8 mouse cellular contexts compared by ENCODE assay signal in the genomic region with DNA sequence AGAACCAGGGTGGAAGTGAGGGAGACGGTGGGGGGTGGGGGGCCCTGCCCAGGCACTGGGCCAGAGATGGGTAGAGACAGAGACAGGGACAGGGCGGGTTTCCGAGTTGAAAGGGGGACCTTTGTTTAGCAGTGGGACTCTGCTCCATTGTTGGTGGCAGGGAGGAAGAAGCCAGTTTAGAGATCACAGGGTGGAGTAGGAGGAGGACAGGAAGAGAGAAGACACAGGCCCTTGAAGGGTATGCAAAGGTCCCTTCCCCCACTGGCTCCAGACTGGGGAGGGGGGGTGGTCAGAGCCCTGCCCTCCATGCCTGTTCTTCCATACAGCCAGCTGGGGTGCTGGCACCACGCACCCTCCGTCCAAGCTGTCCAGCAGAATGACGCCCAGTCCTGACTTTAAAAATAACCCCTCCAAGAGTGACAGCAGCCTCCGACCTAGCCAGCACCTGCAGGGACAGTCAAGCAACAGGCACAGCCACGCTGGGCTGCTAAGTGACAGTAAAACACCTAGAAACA. TPM values are rescaled to one million over a fixed set of nuclear protein-coding genes. Genes with fewer than 3 reads are reported as not detected.
DNase-seq lines count a peak whose midpoint lies in the region; ATAC-seq lines count a peak whose summit lies in the region.

No protein-coding gene starts in this region.

- H3K27me3 ChIP-seq in forebrain, embryonic 12.5 days = peaks cover 17% of the 10 kb centered on the region

- H3K36me3 ChIP-seq in forebrain, embryonic 12.5 days (replicated peaks) = 0 out of 2 replicates have a peak, but pooled peaks cover 5% of the 10 kb centered on the region

- no peak overlapping the region for H3K4me3 ChIP-seq in forebrain, embryonic 12.5 days (replicated peaks)

- peak; percentile 47 for DNase-seq in thymus, postnatal 14 days
- DNase-seq in thymus, postnatal 0 days (ENCODE audit: low spot score) = no peak
- peak; percentile 74 for DNase-seq in heart, adult 8-10 months (ENCODE audit: low spot score)
- DNase-seq in kidney, adult 8-10 months = peak; percentile 51 to 77
- DNase-seq in lung, postnatal 14 days = peak; percentile 79
- no peak for DNase-seq in right cerebral cortex, adult 2 months (ENCODE audit: low spot score in 2 of 2)
- no peak for DNase-seq in natural killer cell, adult 2 months (ENCODE audit: low spot score in 2 of 2)

- no peak overlapping the region for H3K27ac ChIP-seq in forebrain, embryonic 12.5 days

- 50% methylated on average over 8 of the region's 8 CpGs for WGBS in forebrain, embryonic 12.5 days

- no peaks in the 10 kb centered on the region for H3K9me3 ChIP-seq in forebrain, embryonic 12.5 days

- no peak for ATAC-seq in forebrain, embryonic 12.5 days (ENCODE audit: low FRiP score)

- peaks cover 13% of the 10 kb centered on the region; the same call in 1 of the 2 replicates for H3K4me1 ChIP-seq in forebrain, embryonic 12.5 days

- H3K9ac ChIP-seq in forebrain, embryonic 12.5 days = no peak overlapping the region

- H3K4me2 ChIP-seq in forebrain, embryonic 12.5 days = no peak overlapping the region

RNA-seq across cellular contexts. Expression of gene Jup, which starts 7.6 kb away (rescaled TPM):
- 94.2 and 95.3 TPM in 2 replicates for polyA plus RNA-seq in thymus, postnatal 0 days (2015; fragmentation: Nextera tagmentation; extraction: Ambion mirVana)
- 100 to 1,000 TPM; 224 to 279 (median 261) TPM for total RNA-seq in heart, adult 8-10 months (2022)
- polyA plus RNA-seq in forebrain, embryonic 12.5 days (2016; fragmentation: Nextera tagmentation; extraction: Ambion mirVana) = 37.6 and 40.5 TPM in 2 replicates

RNA-seq across cellular contexts. Expression of gene P3h4, which starts 24.6 kb away (rescaled TPM):
- polyA plus RNA-seq in thymus, postnatal 0 days (2015; fragmentation: Nextera tagmentation; extraction: Ambion mirVana) = 14.8 and 15.3 TPM in 2 replicates
- 10 to 100 TPM; 13.7 to 19.4 (median 16.4) TPM for total RNA-seq in heart, adult 8-10 months (2022)
- polyA plus RNA-seq in forebrain, embryonic 12.5 days (2016; fragmentation: Nextera tagmentation; extraction: Ambion mirVana) = 15.9 and 18.9 TPM in 2 replicates

RNA-seq across cellular contexts. Expression of gene Fkbp10, which starts 25.5 kb away (rescaled TPM):
- 12.2 and 16.4 TPM in 2 replicates for polyA plus RNA-seq in thymus, postnatal 0 days (2015; fragmentation: Nextera tagmentation; extraction: Ambion mirVana)
- 10 to 100 TPM in 1 of 4 experiments, 1 to 10 TPM in 3; 9.0 to 11.1 (median 9.0) TPM for total RNA-seq in heart, adult 8-10 months (2022)
- polyA plus RNA-seq in forebrain, embryonic 12.5 days (2016; fragmentation: Nextera tagmentation; extraction: Ambion mirVana) = 27.0 and 32.1 TPM in 2 replicates

RNA-seq across cellular contexts. Expression of gene Hap1, which starts 34.1 kb away (rescaled TPM):
- polyA plus RNA-seq in thymus, postnatal 0 days (2015; fragmentation: Nextera tagmentation; extraction: Ambion mirVana) = 1.7 and 2.0 TPM in 2 replicates
- 1 to 10 TPM; 1.0 to 2.5 (median 2.0) TPM for total RNA-seq in heart, adult 8-10 months (2022)
- 96.3 and 116 TPM in 2 replicates for polyA plus RNA-seq in forebrain, embryonic 12.5 days (2016; fragmentation: Nextera tagmentation; extraction: Ambion mirVana)

RNA-seq across cellular contexts. Expression of gene Nt5c3b, which starts 51.6 kb away (rescaled TPM):
- 147 TPM in 2 replicates for polyA plus RNA-seq in thymus, postnatal 0 days (2015; fragmentation: Nextera tagmentation; extraction: Ambion mirVana)
- total RNA-seq in heart, adult 8-10 months (2022) = 10 to 100 TPM; 18.8 to 28.0 (median 25.2) TPM
- 106 and 111 TPM in 2 replicates for polyA plus RNA-seq in forebrain, embryonic 12.5 days (2016; fragmentation: Nextera tagmentation; extraction: Ambion mirVana)

Comparison
In these comparisons a context has a peak if more than half of its experiments do, and no peak if none do; other contexts are left out.
1. DNase-seq: peak in thymus, postnatal 14 days (single experiment), heart, adult 8-10 months (single experiment), kidney, adult 8-10 months (2 of 2) and lung, postnatal 14 days (single experiment); none in thymus, postnatal 0 days (single experiment), right cerebral cortex, adult 2 months (0 of 2) and natural killer cell, adult 2 months (0 of 2).